Mouse (Mus musculus): ENCODE results near the gene Igf1.

DNA sequence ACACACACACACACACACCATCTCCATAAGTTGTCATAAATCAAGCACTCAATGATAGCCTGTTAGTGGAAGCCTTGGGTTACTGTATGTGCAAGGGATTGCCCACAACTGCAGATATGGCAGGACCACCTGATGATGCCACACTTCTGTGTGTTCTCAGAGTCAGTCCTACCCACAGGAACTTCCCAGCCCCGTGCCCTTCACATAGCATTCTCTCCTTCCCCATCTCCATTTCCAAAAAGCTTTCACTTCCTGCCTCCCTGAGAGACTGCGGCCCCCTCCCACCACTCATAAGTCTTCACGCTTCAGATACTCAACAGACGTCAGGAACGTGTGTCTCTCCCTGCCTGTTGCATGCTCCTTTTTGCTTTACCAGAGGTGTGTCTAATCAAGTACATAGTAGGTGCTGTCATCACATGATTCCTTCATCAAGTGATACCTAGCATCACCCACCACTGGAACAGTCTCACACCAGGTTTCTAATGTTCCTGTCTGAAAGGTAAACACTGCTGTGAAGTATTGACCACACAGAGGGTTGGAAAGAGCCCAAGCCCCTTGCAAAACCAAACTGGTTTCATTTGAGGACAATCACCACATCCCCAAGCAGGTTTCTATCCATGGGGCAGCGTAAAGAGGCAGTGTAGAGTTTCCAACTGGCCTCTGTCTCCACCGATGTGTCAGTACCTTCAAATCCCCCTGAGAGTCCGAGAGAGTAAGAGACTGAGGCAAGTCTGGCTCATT lies 680 bp upstream of the Igf1 start:
- TF ChIP-seq CTCF (IDR thresholded peaks at IDR 0.05; ENCODE audit: control insufficient read depth, insufficient read depth, insufficient replicate concordance, low read depth, low read length) = no peak
- no peak for TF ChIP-seq POLR2A (IDR thresholded peaks at IDR 0.05; ENCODE audit: control insufficient read depth, low read depth, low read length)

All from testis, adult 2 months (tissue).